Mouse (Mus musculus) retina, embryonic 14.5 days (tissue): ENCODE measurements around the gene Mdga1.
A peak's percentile ranks its signal among the peaks of the same experiment; 100 is the strongest.
"Not testable (repeated sequence)": the region's sequence is repeated elsewhere in the genome, so short reads cannot be mapped to it uniquely, and the experiment has no call there.

Experiments
- DNase-seq: peaks from one replicate; pipeline ENCODE4 v3.0.0-alpha.2; 2015; ENCODE audit warnings: low spot score

Gene Mdga1

DNA sequence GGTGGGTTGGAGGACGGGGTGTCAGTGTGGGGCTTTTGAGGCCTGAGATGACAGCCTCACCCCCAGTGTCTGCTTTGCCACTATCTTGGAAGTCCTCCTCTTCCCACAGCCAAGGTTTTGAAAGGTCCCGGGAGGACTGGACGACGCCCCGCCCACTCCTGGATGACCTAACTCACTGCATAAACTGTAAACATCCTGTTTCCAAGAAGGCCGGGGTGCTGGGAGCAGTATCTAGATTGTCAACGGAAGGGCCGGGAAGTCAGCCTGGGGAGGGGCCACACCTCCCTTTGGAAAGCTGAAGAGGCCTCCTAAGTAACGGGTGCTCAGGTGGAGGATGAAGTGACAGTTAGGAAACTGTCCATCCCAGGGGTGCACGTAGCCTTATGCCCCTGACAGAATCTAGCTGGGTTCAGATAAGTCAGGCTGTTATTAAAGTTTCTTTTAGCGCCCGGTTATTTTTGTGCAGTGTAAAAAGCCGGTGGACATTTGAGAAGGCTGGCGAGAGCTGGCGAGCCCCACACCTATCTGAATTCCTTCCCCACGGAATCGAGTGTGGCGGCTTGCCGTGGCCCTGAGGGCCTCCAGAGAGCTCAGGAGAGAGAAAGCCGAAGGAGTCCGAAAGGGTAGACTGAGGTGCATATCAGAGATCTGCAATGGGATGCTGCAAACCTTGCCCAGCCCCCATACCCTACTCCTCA lies 170.3 kb downstream of the Mdga1 start:
- DNase-seq = no peak

DNA sequence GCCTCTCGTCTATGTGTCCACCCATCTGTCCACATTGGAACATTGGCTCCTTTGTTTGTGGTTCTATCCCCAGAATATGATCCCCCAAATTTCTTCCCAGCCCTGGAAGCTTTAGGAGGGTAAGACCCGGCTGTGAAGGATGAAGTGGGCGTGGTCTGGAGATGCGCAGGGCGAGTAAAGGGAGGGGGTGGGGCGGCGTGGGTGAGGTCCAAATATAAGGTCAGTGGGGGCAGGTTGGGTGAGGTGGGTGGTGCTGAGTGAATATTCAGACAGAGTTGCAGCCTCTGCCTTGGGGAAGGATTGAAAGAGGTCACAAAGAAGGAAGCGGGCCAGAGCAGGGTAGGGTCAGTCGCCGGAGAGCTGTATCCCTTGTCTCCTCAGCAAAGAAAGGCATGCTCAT lies 171.7 kb downstream of the Mdga1 start:
- DNase-seq = no peak

DNA sequence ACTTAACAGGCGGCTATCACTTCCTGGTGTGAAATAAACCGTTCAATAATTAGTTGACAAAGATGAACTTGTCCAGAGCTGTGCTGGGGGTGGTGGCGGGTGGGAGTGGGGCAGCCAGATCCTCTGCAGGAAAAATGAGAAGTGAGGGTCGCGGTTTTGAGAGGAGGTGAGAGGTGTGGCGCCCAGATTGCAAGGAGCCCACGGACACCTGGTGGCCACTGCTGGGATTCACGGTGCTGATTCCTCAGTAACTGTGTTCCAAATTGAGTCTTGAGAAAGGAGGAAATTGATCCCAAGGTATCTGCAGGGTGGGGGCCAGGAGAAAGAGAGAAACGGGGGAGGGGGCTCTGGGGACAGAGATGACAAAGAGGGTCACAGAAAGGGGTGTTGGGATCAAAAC lies 173.1 kb downstream of the Mdga1 start:
- no peak for DNase-seq

DNA sequence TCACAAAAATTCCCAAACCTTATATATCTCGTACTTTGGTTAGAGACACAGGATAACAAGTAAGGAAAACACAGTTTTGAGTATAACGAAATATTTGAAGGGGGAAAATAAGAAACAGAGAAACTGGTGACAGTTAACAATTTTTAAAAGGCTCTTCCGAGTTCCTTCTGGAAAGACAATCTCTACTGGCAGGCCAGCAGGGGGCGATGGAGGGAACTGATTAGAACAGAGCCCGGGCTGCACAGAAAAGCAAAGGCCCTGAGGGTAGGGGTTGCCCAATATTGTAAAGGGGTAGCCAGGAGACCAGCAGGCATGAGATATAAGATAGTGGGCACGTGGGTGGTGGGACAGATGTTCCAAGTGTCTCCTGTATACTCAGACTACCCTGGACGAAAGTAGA lies 173.8 kb downstream of the Mdga1 start:
- peak; percentile 84 for DNase-seq

DNA sequence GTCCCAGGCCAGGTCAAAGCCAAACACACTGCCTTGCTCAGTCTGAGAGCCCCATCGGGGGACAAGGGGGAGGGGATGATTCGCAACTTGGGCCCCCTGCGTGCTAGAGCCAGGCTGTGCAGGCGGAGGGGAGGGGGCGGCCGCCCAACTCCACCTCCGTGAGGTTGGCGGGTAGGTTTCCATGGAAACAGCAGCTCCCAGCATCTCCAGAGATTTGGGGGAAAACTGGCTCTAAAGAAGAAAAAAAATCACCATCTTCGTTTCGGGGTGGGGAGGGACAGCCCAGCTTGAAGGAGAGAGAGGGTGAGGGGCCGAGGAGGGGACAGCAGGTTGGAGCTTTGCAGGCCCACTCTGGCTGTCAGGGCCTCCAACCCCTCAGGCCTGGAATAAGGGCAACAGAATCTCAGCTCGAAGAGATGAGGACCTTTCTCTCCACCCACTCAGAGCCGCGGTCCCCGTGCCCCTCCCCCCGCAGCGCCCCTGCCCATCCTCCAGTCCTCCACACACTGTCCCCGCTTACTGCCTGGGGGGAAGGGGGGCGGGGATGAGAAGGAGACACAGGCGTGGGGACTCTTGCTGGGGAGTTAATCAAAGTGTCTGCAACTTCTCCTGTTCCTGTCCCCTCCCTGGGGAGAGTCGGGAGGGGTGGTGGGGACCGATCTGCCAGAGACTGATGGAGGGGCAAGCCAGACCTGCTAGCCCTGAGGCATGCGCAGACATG lies 174.7 kb downstream of the Mdga1 start:
- DNase-seq = peak; percentile 65

DNA sequence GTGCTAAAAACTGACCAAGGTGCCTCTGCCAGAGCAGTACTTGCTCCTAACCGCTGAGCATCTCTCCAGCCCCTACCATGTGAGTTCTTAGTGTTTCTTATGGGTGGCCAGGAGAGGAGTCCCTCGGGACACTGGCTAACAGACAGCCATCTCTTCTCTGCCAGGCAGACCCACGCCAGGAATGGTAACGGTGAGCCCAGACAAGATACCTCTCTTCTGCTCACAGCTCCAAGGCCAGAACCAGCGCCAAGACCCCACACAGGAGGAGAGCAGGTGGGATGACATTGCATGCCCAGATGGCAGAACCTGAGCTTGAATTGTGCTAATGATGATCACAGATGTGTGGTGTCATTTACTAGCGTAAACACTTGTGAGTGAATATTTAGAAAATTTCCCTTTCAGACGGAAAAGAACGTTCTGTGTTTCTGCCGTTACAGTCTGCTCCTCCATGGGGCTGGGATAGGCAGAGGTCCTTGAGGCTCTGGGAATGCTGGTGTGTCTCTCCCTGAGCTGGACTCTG lies 178.3 kb downstream of the Mdga1 start:
- DNase-seq = no peak

DNA sequence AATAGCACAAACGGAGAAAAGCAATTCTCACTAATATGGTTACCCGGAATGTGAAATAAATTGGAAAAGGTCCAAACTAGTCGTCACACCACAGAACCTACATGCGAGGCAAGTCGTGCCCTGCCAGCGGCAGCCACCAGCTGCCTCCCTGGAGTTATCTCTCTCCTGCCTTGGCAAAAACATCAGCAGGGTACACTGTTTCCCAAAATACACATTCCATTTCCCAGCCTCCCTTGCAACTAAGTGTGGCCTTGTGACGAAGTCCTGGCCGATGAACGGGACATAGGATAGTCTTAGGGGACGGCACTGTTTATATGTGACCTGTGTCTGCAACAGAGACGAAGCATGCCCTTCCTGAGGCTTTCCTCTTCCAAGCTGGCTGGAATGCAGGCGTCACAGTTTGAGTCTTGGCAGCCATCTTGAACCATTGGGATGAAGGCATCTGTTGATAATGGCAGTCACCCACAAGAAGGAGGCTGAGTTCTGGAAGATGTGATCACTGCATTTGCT lies 179.6 kb downstream of the Mdga1 start:
- no peak for DNase-seq

DNA sequence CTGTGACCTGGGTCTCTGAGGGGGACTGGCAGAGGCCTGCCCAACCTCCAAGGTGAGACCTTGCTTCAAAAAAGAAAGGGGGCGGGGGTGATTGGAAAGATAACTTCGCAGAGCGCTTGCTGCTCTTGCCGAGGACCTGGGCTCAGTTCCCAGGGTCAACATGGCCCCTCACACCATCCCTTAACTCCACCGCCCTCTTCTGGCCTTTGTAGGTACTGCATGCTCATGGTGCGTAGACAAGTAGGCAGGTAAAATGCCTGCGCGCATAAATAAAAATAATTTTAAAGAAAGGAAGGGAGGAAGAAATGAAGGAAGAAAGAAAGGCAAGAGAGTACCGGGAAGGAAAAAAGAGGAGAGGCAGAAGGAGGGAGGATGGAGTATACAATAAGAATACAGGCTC lies 180.2 kb downstream of the Mdga1 start:
- no peak for DNase-seq

DNA sequence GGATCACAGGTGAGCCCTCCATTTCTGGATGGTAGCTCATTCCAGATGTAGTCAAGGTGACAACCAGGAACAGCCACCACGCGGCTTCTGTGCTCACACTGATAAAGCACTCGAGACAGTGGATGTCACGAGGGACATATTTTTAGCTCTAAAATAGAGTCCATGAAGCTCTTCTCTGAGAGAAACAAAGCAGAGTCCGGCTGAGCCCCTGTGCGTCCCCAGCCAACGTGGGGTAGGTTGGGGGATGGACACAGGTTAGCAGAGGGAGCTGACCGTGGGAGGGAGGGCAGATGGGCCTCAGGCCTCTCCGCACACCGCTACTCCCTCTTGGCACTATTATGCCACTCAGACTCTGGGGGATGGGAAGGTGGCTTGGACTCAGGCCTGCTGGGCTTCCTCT lies 181.3 kb downstream of the Mdga1 start:
- no peak for DNase-seq

DNA sequence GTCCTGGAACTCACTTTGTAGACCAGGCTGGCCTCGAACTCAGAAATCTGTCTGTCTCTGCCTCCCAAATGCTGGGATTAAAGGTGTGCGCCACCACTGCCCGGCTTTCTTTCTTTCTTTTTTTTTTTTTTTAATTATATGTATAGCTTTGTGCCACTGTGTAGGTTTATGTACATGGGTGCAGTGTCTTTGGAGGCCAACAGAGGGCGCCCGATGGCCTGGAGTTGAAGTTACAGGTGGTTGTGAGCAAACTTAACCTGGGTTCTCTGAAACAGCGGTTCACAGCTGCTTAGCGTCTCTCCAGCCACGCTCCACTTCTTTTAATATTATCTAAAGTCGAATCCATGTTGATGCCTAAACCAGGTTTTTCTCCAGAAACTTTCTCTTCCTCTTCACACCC lies 185.1 kb downstream of the Mdga1 start:
- no peak for DNase-seq

DNA sequence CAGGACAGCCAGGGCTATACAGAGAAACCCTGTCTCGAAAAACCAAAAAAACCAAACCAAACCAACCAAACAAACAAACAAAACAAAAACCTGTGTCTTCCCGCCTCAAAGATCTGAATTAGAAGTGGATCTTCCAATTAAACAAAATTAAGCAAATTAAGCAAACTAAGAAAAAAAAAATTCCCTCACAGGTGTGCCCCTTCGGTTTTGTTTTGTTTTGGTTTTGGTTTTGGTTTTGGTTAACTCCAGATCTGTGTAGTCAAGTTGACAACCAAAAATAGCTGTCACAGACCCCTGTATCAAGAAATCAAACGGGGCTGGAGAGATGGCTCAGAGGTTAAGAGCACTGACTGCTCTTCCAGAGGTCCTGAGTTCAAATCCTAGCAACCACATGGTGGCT lies 188.4 kb downstream of the Mdga1 start:
- not testable (repeated sequence) for DNase-seq

DNA sequence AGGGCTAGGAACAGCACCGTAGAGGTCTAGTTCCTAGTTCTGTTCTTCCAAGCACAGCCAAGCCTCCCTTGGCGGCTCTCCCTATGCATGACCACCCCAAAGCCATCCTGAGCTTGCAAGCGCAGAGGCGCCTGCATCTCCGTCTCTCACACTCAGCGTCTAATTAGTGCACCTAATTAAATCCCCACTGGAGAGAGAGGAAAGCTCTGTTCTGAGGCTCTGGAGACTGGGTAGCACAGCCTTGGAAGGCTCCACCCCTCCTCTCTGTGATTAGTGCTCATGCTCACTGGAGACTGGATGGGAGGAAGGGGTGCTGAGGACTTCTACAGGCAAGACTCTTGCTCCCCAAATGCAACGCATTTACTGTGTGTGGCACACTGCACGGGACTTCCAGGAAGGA lies 191.9 kb downstream of the Mdga1 start:
- DNase-seq = peak; percentile 56
